Mouse (Mus musculus) stomach, postnatal 0 days (tissue): ENCODE results near the gene Astn1.

ENCODE experiments used
- CTCF ChIP-seq: IDR thresholded peaks from 2 replicates; pipeline ENCODE4 v1.5.1; 2016; ENCODE audit warnings: antibody characterized with exemption, low read depth, mild to moderate bottlenecking, moderate library complexity
- EP300 ChIP-seq: optimal IDR thresholded peaks from 2 replicates; pipeline ENCODE3; 2016; ENCODE audit warnings: antibody characterized with exemption

GRCm38 (mm10) chr1:158480285-158480684, 118.2 kb downstream of the Astn1 start:
- TF ChIP-seq EP300 = no peak
- no peak for TF ChIP-seq CTCF
